Mouse (Mus musculus) left cerebral cortex, postnatal 25 days (tissue): ENCODE data around the gene Gm4707. TPM values are rescaled to one million over a fixed set of nuclear protein-coding genes. Genes with fewer than 3 reads are reported as not detected.
"Not testable (repeated sequence)": the region's sequence is repeated elsewhere in the genome, so short reads cannot be mapped to it uniquely, and the experiment has no call there.

Source experiments
- DNase-seq, 2 experiments: peaks; one replicate each; pipeline ENCODE4 v3.0.0; 2022; ENCODE audit warnings: low spot score in 2 of 2, mixed read lengths in 1 of 2
- intact Hi-C: fragments of 180-260 bp; cut with DNase I; formaldehyde crosslinking; loops from one replicate; pipeline ENCODE4 v1.15.1; 2025
- total RNA-seq, 2 experiments: library from RNA; stranded (reverse); gene quantifications; 2 replicates each; pipeline ENCODE4 v1.2.3; 2021

The Gm4707 gene
- total RNA-seq, 2 experiments from 2014 or later, result 2.2 to 2.5 TPM

DNA sequence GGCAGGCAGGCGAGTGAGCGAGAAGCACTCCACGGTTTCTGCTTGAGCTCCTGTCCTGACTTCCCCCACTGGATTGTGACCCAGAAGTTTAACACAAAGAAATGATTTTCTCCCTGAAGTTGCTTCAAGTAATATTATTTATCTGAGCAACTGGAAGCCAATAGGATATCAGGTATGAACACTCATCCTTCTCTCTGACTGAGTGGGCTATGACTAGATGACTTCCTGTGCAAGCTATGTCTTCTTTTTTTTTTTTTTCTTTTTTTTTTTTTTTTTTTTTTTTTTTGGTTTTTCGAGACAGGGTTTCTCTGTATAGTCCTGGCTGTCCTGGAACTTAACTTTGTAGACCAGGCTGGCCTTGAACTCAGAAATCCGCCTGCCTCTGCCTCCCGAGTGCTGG, 2.4 kb downstream of the Gm4707 start:
- DNase-seq, intact Hi-C loops: not testable (repeated sequence)

DNA sequence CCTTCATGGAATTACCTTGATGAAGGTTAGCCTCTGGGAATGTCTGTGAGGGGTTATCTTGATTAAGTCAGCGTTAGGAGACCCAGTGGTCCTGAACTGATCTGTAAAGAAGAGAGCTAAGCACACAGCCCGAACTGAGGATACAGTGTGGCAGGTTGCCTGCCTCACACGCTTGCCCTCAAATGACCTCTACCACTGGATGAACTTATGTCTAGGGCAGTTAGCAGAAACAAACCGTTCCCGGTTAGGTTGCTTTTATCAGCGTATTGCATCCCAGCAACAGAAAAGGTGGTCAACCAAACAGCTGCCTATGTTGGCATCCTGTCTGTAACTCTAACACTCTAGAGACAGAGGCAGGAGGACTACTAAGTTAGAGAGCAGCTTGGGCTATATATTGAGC, 14.5 kb downstream of the Gm4707 start:
- intact Hi-C loops, result no loop called here
- no peak for DNase-seq

DNA sequence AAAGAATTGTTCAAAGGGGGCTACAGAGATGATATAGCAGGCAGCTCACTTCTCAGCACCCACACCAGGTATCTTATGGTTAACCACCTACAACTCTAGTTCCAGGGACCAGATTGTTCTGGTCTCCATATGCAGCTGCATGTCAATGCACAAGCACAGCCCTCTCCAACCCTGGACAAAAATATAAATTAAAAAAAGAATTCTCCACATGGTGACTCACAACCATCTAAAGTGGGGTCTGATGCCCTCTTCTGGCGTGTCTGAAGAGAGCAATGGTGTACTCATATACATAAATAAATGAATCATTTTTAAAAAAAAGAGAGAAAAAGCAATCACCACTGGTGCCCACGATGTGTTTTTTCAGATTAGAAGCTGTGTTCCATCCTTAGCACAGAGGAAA, 15.0 kb downstream of the Gm4707 start:
- intact Hi-C loops, result no loop called here
- DNase-seq, result peak; percentile 10 to 61

DNA sequence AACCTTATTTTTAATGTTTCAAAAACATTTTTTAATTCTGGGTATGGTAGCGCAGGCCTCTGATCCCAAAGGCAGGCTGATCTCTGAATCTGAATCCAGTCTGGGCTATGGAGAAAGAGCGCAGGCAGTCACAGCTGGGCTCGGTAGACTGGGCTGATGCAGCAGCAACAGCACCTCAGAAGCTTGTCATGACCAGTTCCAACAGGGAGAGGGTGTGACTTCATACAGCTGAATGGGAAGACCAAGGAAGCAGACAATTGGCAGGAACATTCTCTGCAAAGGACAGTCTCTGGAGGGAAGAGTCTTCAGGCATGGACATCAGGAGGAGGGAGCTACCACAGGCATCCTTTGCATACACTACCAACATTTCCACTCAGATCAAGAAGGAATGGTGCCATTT, 15.6 kb downstream of the Gm4707 start:
- no peak for DNase-seq
- intact Hi-C loops, result no loop called here

DNA sequence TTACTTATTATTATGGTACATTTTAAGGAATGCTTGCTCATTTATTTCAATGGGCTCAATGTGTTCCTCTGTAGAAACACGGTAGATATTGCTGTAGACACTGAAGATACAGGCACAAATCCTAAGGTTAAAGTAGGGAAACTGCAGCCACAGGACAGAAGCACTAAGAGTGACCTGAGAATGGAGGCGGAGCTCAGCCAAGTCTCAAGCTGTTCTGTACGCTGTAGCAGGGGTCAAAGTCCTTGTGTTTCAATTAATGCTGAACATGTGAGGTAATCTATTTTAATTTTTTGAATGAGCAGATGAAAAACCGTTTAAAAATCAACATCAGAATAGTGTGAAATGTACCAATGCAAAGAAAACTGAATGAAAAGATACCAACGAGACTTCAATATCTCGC, 16.4 kb downstream of the Gm4707 start:
- intact Hi-C loops, result no loop called here
- DNase-seq, result no peak

DNA sequence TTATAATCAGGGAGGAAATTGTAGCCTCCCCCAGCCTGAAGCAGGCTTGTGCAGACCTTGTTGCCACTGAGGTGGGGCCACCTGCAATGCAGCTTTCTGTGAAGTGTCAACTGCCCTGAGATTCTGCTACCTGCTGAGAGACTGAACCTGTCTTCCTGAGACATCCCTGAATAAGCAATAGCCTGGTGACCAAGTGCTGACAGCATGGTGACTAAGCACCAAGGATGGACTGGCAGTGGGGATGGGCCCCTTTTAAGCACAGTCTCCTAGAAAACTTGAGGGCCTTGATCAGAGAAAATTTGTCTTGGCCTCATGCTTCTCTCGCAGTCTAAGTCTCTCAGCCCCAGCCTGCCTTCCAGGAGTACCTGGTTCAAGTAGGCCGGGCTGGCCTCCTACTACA, 37.2 kb downstream of the Gm4707 start:
- DNase-seq, intact Hi-C loops: not testable (repeated sequence)

DNA sequence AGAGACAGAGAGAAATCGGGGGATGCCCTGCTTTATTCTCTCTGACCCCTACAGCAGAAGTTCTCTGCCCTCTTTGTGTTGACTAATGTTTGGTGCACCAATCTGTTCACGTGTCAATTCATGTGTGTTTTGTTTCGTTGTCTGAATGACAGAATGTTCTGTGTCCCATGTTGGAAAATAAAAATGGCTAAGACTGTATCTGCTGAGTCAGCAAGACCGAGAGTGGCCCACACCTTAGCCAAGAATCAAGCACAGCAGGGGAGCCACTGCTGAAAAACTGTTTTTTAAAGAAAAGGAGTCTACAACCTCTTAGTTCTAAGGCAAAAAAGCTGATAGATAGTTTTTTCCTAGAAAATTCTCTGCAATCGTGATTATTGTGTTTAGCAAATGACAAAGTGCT, 40.3 kb downstream of the Gm4707 start:
- intact Hi-C loops, DNase-seq: not testable (repeated sequence)

DNA sequence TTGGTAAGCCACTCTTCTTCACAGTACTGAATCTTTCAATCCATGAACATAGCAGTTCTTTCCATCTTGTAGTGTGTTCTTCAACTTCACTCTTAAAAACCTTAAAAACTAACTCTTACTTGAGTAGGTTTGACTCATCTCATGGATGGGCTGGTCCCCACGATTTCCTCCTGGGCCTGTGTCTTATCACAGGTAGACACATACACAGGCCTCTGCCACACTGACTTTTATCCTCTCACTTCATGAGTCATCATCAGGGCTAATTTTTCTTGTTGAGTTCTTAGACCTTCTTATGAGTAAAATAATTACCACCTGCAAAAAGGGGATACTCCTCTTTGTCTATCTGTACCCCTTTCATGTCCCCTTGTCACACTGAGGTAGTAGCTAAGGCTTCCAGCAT, 42.7 kb downstream of the Gm4707 start:
- intact Hi-C loops, result no loop called here
- no peak for DNase-seq

Other genes with a start within 250 kb of the Gm4707 start
- gene Emilin2, start 147.9 kb downstream of the Gm4707 start, total RNA-seq, result 1 to 10 TPM; 1.9 to 2.5 TPM
- 10 to 100 TPM; 30.7 to 32.0 TPM for gene Smchd1, start 15.4 kb upstream of the Gm4707 start, total RNA-seq
- gene Ndc80, start 66.9 kb upstream of the Gm4707 start, total RNA-seq, result under 1 TPM; 0.34 to 0.57 TPM
- 1 to 10 TPM; 1.6 to 1.7 TPM for gene Spdya, start 92.1 kb upstream of the Gm4707 start, total RNA-seq
- 10 to 100 TPM; 23.5 to 28.8 TPM for gene Wdr43, start 156.0 kb upstream of the Gm4707 start, total RNA-seq
- 1 to 10 TPM; 2.4 to 3.4 TPM for gene Togaram2, start 213.3 kb upstream of the Gm4707 start, total RNA-seq